Mouse (Mus musculus) yolk sac, embryonic 10.5 days (tissue): ENCODE data around the gene Ceacam19.

ENCODE experiments used
- DNase-seq: peaks from one replicate; pipeline ENCODE4 v3.0.0-alpha.2; 2017; ENCODE audit warnings: low spot score

Ceacam19 gene

GRCm38 (mm10) chr7:19880754-19881153, 7.0 kb downstream of the Ceacam19 start:
- DNase-seq, result no peak

DNA sequence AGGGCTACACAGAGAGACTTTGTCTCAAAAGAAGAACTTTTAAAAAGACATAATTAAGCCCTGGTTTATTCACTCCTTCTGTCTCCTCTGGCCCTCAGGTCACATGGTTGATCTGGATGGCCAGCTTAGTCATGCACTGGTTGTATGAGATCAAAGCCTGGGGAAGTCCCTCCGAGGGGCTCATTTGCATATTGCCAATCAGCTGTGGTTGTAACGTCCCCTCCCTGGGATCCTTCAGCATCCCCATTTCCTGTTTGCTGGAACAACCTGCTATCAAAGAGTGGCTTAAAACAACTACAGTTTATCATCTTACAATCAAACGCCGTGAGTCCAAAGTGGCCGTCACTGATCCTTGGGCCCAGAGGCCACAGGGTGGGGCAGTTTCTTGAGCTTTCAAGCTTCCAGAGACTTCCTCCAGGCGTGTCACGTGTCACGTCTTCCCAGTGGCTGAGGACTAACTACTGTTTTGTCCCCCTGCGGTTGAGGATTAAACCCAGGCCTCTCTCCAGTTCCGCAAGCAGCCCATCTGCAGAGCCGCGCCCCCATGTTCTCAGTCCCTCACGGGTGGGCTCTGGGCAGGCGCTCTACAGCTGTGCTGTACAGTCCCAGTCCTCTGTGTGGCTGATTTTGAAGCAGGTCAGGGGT, 10.9 kb downstream of the Ceacam19 start:
- peak; percentile 47 for DNase-seq

GRCm38 (mm10) chr7:19875948-19876682, 11.7 kb downstream of the Ceacam19 start:
- peak; percentile 30 for DNase-seq

- DNase-seq, result no peak
Observed at GRCm38 (mm10) chr7:19871943-19872601, 15.7 kb downstream of the Ceacam19 start.

GRCm38 (mm10) chr7:19871137-19871621, 16.6 kb downstream of the Ceacam19 start:
- DNase-seq, result no peak

DNA sequence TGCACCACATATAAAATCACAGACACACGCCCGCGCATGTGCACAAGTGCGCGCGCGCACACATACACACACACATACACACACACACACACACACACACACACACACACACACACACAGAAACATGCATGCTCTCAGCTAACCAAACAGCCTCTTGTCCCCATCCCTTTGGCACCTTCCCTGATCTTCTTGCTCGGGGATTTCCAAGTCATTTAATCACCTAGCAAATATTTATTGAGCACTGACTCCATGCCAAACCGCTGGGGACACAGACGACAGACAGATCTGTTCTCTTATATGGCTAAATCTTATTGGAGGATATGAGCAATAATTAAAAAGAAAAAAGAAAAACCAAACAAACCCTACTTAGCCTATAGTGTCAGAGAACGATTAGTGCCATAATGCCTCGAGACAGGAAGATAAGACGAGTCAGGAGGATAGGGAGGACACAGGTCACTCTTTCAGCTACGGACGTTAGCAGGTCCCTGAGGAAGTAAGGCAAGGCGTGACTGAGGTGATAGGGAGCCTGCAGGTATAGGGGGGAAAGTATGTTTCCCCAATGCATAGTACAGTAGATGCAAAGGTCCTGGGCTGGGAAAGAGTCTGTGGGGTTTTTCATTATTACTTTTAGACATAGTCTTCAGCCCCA, 19.9 kb downstream of the Ceacam19 start:
- no peak for DNase-seq

GRCm38 (mm10) chr7:19866490-19866889, 21.3 kb downstream of the Ceacam19 start:
- no peak for DNase-seq

- DNase-seq, result no peak
Observed at GRCm38 (mm10) chr7:19865246-19866036, 22.3 kb downstream of the Ceacam19 start.

DNA sequence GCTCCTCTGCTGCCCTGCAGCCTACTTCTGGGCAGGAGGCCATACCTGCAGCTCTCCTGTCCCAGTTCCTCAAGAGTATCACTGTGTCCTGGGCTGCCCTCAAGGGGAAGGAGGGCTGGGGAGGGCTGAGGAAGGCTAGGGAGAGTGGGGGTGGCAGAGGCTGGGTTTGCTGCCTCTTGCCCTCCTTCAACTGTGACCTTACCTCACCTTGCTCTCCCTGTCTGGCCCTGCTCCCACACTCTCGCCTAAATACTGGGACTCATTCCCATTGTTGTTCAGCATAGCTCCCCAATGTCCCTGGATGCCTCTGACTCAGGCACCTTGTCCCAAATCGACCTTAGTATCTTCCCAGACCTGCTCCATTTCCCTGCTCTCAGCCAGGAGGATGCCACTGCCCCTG, 23.5 kb downstream of the Ceacam19 start:
- no peak for DNase-seq

GRCm38 (mm10) chr7:19861199-19861598, 26.6 kb downstream of the Ceacam19 start, which contains the start of gene Ceacam16:
Gene Ceacam16 (minus strand): TSS chr7:19861299.
- DNase-seq, result no peak

GRCm38 (mm10) chr7:19859740-19860139, 28.0 kb downstream of the Ceacam19 start:
- DNase-seq, result no peak

GRCm38 (mm10) chr7:19856283-19856682, 31.5 kb downstream of the Ceacam19 start:
- DNase-seq, result no peak

GRCm38 (mm10) chr7:19855663-19856062, 32.1 kb downstream of the Ceacam19 start:
- no peak for DNase-seq

- DNase-seq, result no peak
Observed at GRCm38 (mm10) chr7:19853526-19853925, 34.2 kb downstream of the Ceacam19 start.

DNA sequence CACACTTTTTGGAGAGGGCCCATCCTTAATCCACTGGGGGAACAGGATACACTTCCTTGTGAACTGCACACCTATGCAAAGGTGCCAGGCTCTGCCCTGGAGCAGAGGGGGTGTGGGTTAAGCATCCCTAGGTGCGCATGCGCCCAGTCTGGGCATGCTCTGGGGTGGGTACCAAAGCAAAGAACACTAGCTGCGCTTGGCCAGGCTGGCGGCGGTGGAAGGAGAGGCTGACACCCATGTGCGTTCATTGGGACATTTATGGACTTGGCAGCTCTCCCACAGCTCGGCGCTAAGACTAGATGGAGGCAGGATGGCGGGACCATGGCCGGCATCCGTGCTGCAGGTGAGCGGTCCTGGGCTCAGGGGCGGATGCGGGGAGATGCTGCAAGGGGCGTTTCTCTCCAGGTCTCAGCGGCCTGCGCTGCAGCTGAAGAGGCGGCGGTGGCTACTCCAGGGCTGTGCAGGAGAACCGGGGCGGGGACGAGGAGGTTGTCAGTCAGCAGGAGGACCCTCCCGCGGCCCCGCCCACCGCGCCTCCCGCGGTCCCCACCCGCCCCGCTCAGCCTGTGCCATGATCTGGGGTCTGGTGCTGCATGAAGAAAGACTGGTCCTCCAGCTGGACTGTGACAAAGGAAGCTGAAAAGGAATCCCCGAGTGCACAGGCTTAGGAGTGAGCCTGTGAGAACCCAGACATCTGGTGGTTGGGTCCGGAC, 35.8 kb downstream of the Ceacam19 start, which contains the start of gene Gm19345:
Gene Gm19345 (plus strand): TSS at position 146 of the 713 bp plus-strand sequence.
- no peak for DNase-seq

DNA sequence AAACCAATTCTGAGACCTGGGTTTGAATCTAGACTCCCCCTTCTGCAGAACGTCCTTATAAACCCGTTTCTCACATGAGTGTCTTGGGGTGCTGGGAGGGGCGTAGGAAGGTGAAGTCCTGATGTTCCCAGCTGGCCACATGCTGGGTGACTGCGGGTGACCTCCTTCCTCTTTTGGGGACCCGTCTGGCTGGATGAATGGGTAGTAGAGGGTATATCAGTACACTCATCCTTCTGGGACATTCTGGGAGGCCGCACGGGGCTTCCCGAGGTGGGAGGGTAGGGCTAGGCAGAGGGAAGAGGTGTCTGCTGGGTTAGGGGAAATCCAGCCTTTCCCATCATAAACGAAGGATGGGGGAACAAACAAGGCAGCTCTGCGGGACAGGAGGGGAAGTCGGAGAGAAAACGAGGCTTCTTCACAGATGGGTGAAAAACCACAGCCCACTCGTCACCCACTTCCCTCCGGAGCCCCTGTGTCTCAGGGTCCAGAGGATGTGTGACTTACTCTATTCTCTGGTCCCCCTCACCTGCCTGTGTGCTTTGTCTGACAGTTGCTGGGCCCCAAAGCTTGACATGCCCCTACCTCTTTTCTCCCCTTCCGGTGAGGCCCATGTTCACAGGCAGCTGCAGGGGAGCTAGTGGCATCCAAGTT, 43.1 kb downstream of the Ceacam19 start:
- no peak for DNase-seq

DNA sequence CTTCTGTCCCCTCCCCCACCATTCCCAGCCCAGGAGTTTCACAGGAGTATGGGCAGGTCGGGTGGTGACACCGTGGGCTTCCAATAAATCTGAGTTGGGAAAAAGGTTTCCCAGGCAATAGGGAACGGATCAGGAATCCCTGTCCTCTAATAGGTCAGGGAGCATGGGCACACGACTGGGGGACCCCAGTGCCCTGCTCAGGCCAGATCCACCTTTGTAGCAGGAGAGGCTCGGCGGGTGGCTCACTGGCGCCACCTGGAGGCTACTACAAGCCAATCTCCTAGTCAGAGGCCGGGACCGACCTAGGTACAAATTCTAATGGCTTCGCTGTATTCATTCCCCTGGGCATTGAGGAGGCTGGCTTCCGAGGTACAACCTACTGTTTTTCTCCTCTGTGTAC, 44.2 kb downstream of the Ceacam19 start:
- DNase-seq, result peak; percentile 66

DNA sequence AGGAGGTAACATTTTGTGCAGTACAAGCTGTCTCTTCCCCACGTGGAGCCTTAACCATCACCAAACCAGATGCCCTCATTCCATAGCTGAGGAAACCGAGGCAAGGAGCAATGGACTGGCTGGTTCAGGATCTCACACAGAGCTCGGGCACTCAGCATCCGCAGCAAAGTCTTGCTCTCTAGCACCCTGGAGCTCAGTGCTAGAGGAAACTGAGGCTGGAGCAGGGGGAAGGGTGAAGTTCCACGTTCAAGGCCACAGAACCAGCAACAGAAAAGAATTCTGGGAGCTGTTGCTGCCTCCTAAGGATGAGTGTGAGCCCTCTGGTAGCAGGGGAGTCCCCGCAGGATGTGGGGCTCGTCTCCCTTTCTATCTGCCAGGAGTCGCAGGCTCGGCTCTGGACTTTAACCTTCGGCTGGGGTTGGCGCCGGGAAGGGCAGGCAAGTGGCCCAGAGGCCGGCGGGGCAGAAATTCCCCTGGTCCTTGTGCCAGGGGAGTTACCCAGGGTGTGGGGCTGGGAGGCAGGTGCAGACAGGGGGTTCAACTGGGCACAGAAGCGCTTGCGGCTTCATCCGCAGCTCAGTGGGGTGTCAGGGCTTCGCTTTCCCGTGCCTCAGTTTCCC, 44.8 kb downstream of the Ceacam19 start:
- no peak for DNase-seq

DNA sequence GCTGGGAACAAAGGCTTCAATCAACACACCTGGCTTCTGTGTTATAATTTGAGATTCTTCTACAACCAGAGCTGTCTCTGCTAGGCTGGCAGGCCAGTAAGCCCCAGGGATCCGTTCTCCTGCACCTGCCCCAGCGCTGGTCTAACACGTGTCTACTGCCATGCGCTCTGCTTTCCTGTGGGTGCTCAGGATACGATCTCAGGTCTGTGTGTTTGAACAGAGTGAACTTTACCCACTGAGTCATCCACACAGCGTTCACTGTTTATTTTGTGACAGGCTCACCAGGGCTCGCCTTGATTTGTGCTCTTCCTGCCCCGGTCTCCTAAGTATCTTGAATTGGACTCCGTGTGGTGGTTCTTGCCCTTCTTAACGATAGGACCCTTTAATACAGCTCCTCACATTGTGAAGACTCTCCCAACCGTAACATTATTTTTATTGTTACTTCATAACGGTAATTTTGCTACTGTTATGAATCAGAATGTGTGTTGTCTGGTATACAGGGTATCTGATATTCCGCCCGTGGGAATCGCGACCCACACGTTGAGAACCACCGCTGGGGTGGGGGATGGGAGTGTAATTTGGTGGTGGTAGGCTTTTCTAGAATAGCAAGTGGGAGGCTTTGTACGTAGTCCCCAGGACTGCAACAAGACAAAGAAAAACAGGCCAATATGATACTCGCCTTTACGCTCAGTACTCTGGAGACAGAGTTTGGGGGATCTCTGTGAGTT, 45.9 kb downstream of the Ceacam19 start:
- DNase-seq, result peak; percentile 85
